Mouse (Mus musculus) lung, postnatal 0 days (tissue): ENCODE results near the gene Nptn. TPM values are rescaled to one million over a fixed set of nuclear protein-coding genes. Genes with fewer than 3 reads are reported as not detected.

Experiments
- ATAC-seq: fragments of 200-750 bp; cut with Nextera tagmentation; 2 replicates; pipeline ENCODE4 v1.8.0; 2017; ENCODE audit warnings: moderate library complexity
- DNase-seq: peaks from one replicate; pipeline ENCODE4 v3.0.0-alpha.2; 2016; ENCODE audit warnings: low spot score
- H3K27ac ChIP-seq: fragments of 300-500 bp; sonication (generic); 2 replicates; pipeline ENCODE4 v1.5.1; 2014; ENCODE audit warnings: antibody characterized with exemption, mild to moderate bottlenecking, low read length, mixed read lengths
- H3K27me3 ChIP-seq: fragments of 300-500 bp; sonication (generic); replicated peaks from 2 replicates; pipeline ENCODE4 v1.6.1; 2014; ENCODE audit warnings: low read length, mixed read lengths; ENCODE audit not compliant: insufficient read depth
- H3K36me3 ChIP-seq: fragments of 300-500 bp; sonication (generic); 2 replicates; pipeline ENCODE4 v1.6.1; 2014; ENCODE audit warnings: low read length, mixed read lengths; ENCODE audit not compliant: insufficient read depth
- H3K4me1 ChIP-seq: fragments of 300-500 bp; sonication (generic); 2 replicates; pipeline ENCODE4 v1.6.1; 2014; ENCODE audit warnings: antibody characterized with exemption, low read depth, low read length, mixed read lengths; ENCODE audit not compliant: insufficient read depth
- H3K4me2 ChIP-seq: fragments of 300-500 bp; sonication (generic); replicated peaks from 2 replicates; pipeline ENCODE4 v1.6.1; 2014; ENCODE audit warnings: low read depth, mild to moderate bottlenecking, low read length, moderate library complexity, mixed read lengths
- H3K4me3 ChIP-seq: fragments of 300-500 bp; sonication (generic); 2 replicates; pipeline ENCODE4 v1.5.1; 2014; ENCODE audit warnings: low read depth, low read length
- H3K9ac ChIP-seq: fragments of 300-500 bp; sonication (generic); replicated peaks from 2 replicates; pipeline ENCODE4 v1.6.1; 2014; ENCODE audit warnings: low read depth, mild to moderate bottlenecking
- H3K9me3 ChIP-seq: fragments of 300-500 bp; sonication (generic); 2 replicates; pipeline ENCODE4 v1.6.1; 2016; ENCODE audit warnings: low read length, mixed read lengths
- CTCF ChIP-seq: IDR thresholded peaks from 2 replicates; pipeline ENCODE4 v1.5.1; 2016; ENCODE audit warnings: antibody characterized with exemption, mild to moderate bottlenecking
- EP300 ChIP-seq: IDR thresholded peaks from 2 replicates; pipeline ENCODE4 v1.6.1; 2016; ENCODE audit warnings: antibody characterized with exemption, mild to moderate bottlenecking, control low read depth
- WGBS: fragments of 180-500 bp; shearing (Covaris S2); extraction: QIAGEN DNeasy Blood & Tissue Kit; methylation state at CpG from one replicate; pipeline ENCODE4 v1.1.7; 2014; 5-methylcytosine and 5-hydroxymethylcytosine counted together
- polyA plus RNA-seq: library from polyadenylated mRNA; unstranded; fragments of >200 nt; fragmentation: Nextera tagmentation; extraction: Ambion mirVana; gene quantifications from 2 replicates; pipeline ENCODE4 v1.2.1, GENCODE M21; 2015

The Nptn gene
- polyA plus RNA-seq, 1 experiment from 2014 or later = 132 TPM

GRCm38 (mm10) chr9:58669819-58670218 is 87.8 kb downstream of the Nptn start:
- Histone ChIP-seq H3K9me3 (no peaks in the 10 kb centered on the region), H3K4me2 (no peak overlapping the region), H3K36me3 (no peaks in the 10 kb centered on the region), H3K27ac (no peak overlapping the region), H3K4me3 (no peak overlapping the region), H3K9ac (no peak overlapping the region), H3K27me3 (no peaks in the 10 kb centered on the region), H3K4me1 (no peaks in the 10 kb centered on the region)
- TF ChIP-seq EP300 (no peak), CTCF (no peak)
- ATAC-seq = no peak
- WGBS = 89% methylated on average over 6 of the region's 6 CpGs
- no peak for DNase-seq

- 12% methylated on average over 4 of the region's 4 CpGs for WGBS
- Histone ChIP-seq H3K36me3 (no peaks in the 10 kb centered on the region), H3K27ac (no peak overlapping the region), H3K4me2 (no peak overlapping the region), H3K27me3 (no peaks in the 10 kb centered on the region), H3K4me3 (no peak overlapping the region), H3K9ac (no peak overlapping the region), H3K4me1 (no peaks in the 10 kb centered on the region), H3K9me3 (no peaks in the 10 kb centered on the region)
- TF ChIP-seq EP300 = no peak
- no peak for TF ChIP-seq CTCF
- DNase-seq = peak; percentile 72
- ATAC-seq = peak; percentile 78
Observed at GRCm38 (mm10) chr9:58672474-58672873, 90.4 kb downstream of the Nptn start.

- H3K4me2 ChIP-seq = no peak overlapping the region
- ATAC-seq (no peak), DNase-seq (no peak)
- H3K9me3 ChIP-seq = no peaks in the 10 kb centered on the region
- H3K9ac ChIP-seq = no peak overlapping the region
- no peak overlapping the region for H3K4me3 ChIP-seq
- no peaks in the 10 kb centered on the region for H3K36me3 ChIP-seq
- H3K4me1 ChIP-seq = no peaks in the 10 kb centered on the region
- H3K27ac ChIP-seq = no peak overlapping the region
- H3K27me3 ChIP-seq = no peaks in the 10 kb centered on the region
- WGBS = 68% methylated on average over 11 of the region's 11 CpGs
- no peak for TF ChIP-seq CTCF
- no peak for TF ChIP-seq EP300
Observed at GRCm38 (mm10) chr9:58674736-58675135, 92.7 kb downstream of the Nptn start.

DNA sequence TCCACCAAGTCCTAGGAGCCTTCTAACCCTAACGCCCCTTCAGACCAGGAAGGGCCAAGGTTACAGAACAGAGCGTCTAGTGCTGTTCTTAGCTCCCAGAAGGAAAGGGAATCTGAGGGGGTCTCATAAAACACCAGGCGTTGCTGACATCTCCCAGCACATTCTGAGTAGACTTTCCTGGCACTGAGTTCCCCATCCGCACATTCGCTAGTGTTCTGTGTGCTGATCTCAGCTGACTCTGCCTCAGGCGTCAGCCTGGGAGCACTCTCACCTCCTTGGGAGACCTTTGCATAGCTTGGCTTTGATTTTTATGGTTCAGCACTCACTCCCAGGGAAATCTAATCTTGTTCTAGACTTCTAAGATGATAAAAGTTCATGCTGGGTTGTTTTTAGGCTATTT is 93.3 kb downstream of the Nptn start:
- DNase-seq (no peak), ATAC-seq (no peak)
- Histone ChIP-seq H3K4me2 (no peak overlapping the region), H3K27ac (no peak overlapping the region), H3K9me3 (no peaks in the 10 kb centered on the region), H3K27me3 (no peaks in the 10 kb centered on the region), H3K36me3 (no peaks in the 10 kb centered on the region), H3K4me1 (no peaks in the 10 kb centered on the region), H3K4me3 (no peak overlapping the region), H3K9ac (no peak overlapping the region)
- 53% methylated on average over 6 of the region's 6 CpGs for WGBS
- TF ChIP-seq EP300 (no peak), CTCF (no peak)

GRCm38 (mm10) chr9:58681411-58681810 is 99.4 kb downstream of the Nptn start:
- Histone ChIP-seq H3K4me3 (no peak overlapping the region), H3K9me3 (no peaks in the 10 kb centered on the region), H3K27me3 (no peaks in the 10 kb centered on the region), H3K36me3 (no peaks in the 10 kb centered on the region), H3K4me2 (no peak overlapping the region), H3K9ac (no peak overlapping the region), H3K27ac (no peak overlapping the region), H3K4me1 (no peaks in the 10 kb centered on the region)
- TF ChIP-seq CTCF (no peak), EP300 (no peak)
- WGBS = 58% methylated on average over 2 of the region's 2 CpGs
- DNase-seq = no peak
- ATAC-seq = no peak

GRCm38 (mm10) chr9:58682106-58682505 is 100.1 kb downstream of the Nptn start:
- 51% methylated on average over 6 of the region's 6 CpGs for WGBS

DNA sequence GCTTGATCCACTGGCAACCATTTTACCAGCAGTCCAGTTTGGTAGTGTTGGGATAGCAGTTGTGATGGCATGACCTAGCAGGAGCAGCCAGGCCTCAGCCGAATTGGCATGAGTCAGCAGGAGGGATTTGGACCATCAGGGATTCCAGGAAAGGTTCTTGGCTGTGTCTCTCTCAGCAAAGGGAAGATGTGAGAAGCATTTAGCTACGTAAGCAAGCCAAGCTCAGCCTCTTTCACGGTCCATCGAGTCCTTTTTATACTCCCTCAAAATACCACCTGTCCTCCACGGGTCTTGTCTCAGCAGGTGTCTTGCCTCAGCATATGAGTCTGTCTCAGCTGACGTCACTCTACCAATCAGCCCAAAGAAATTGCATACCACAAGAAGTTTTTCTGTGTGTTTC is 101.3 kb downstream of the Nptn start:
- Histone ChIP-seq H3K9ac (no peak overlapping the region), H3K9me3 (no peaks in the 10 kb centered on the region), H3K4me3 (no peak overlapping the region), H3K27ac (no peak overlapping the region), H3K4me1 (no peaks in the 10 kb centered on the region), H3K27me3 (no peaks in the 10 kb centered on the region), H3K36me3 (no peaks in the 10 kb centered on the region), H3K4me2 (no peak overlapping the region)
- ATAC-seq (no peak), DNase-seq (no peak)
- TF ChIP-seq EP300 = no peak
- TF ChIP-seq CTCF = no peak
- 68% methylated on average over 6 of the region's 6 CpGs for WGBS

More at GRCm38 (mm10) chr9:58682106-58682505, 100.1 kb downstream of the Nptn start:
- no peak overlapping the region for H3K4me2 ChIP-seq
- H3K4me1 ChIP-seq = no peaks in the 10 kb centered on the region
- H3K36me3 ChIP-seq = no peaks in the 10 kb centered on the region
- DNase-seq = no peak
- no peak overlapping the region for H3K27ac ChIP-seq
- H3K9ac ChIP-seq = no peak overlapping the region
- ATAC-seq = no peak
- TF ChIP-seq CTCF (no peak), EP300 (no peak)
- H3K27me3 ChIP-seq = no peaks in the 10 kb centered on the region
- H3K4me3 ChIP-seq = no peak overlapping the region
- H3K9me3 ChIP-seq = no peaks in the 10 kb centered on the region
